Mouse (Mus musculus) kidney, adult 8-10 months (tissue): Measurements from ENCODE around the gene Nle1.
A peak's percentile ranks its signal among the peaks of the same experiment; 100 is the strongest.

Source experiments
- DNase-seq, 2 experiments: peaks; one replicate each; pipeline ENCODE4 v3.0.0; 2022

Gene Nle1

DNA sequence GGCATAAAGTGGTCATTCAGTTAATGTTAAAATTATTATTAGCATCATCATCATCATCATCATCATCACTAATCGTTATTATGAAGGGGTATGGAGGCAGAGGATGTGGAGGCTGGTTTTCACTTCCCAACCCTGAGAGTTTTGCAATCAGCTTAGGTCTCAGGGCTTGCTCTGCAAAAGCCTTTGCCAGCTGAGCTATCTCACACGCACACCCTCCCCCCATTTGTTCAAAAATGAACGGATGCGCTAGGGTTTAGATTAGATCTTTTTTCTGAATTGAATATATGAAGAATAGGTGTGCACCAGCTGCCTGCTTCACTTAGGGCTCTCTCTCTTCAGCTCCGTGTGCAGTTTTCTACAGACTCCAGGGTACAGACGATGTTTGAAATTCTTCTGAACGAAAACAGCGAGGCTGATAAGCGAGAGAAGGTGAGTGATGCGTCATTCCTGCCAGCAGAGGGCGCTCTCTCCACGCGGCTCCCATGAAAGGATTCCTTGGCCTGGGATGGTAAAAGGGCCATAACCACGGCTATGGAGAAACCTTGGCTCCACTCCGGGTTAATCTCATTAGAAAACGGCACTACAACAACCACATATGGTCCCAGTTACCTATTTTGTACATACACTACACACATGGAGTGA is 6.6 kb upstream of the Nle1 start:
- DNase-seq, result peak; percentile 45 to 76

DNA sequence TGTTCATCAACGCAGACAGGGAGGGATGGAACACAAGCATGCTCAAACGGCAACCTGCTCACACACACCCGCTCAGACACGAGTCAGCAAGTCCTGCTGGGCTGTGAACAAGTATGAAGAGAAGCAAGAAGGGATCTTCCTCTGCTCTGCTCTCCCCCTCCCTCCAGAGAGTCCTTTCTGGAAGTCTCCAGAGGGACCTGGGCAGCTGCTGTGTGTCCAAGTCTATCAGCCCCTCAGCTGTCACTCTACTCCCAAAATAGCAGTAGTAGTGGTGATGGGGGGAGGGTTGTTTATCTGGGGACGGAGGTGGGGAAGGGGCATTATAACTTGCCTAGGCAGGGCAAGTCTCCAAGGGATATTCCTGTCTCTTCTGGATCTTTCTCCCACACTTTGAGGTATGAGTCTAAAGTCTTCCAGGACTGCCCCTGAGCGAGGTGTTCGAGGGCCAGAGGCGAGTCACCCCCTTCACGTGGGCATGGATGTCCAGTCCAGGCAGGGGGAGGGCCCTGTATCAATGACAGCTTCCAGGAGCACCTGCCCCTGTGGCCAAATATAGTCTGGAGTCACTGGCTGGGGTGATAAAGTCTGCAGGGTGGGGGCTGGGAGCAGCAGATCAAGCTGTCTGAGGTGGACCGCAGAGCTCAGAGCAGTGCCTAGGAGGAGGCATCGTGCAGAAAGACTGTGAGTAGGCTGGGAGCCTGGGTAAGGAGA is 2.6 kb upstream of the Nle1 start:
- DNase-seq, result no peak

DNA sequence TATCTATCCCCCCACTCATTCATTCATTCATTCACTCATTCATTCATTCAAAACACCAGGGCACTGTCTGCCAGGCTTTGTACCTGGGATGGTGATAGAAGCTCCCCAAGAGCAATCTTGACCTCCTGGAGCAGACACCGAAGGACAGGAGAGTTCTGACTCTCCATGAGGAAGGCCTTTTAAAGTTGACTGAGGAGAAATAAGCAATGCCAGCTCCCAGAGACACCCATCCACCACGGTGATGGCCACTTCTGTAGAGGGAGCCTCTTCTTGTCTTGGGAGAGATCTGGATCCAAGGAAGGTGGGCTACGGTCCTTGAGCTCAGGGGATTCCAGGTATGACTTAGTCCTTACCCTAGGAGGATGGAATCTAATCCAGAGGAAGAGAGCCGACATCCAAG is 2.0 kb upstream of the Nle1 start, which contains the start of gene Unc45b:
Unc45b (plus strand) TSS at position 301 of the 400 bp plus-strand sequence.
- DNase-seq, result no peak

DNA sequence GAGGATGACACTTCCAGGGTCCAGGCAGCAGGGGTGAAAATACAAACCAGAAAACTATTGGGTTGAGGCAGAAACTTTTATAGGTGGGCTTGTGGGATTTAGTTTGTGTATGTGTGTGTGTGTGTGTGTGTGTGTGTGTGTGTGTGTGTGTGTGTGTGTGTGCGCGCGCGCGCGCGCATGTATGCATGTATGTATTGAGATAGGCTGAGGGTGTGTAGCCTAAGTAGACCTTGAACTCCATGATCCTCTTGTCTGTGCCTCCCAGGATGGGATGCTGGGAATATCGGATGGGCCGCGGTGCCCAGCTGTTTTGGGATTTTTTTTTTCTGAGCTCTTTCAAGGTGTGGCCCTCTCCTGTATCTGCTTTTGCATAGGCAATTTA is 388 bp upstream of the Nle1 start:
- no peak for DNase-seq

DNA sequence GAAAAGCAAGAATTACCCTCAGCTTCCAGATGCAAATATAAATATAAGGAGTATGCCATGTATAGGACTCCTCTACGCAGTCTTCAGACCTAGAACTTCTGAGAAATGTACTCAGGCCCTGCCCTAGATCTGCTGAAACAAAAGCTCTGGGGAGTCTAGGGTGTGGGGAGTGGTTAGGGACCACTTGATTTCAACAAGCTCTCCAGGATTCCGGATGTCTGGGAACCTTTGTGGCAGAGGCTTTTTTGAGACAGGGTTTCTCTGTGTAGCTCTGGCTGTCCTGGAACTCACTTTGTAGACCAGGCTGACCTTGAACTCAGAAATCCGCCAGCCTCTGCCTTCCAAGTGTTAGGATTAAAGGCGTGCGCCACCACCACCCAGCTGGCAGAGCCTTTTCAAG is 2.4 kb downstream of the Nle1 start:
- no peak for DNase-seq

DNA sequence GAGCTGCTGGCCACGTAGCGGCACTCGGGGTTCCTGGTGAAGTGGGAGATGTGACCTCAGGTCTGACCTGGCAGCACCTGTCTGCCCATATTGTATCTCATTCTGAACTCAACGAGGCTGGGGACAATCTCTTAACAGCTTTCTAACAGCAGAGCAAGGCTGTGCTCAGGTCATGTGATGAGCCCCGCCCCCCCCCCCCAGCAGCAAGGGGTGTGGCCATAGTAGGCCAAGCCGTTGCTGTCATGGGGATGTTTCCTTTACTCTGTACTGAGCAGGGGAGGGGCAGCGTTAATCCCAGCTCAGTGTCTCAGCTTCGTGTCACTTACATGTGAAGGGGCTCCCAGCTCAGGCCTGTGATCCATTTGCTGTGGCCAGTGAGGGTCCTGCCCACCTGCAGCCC is 3.3 kb downstream of the Nle1 start:
- DNase-seq, result no peak

DNA sequence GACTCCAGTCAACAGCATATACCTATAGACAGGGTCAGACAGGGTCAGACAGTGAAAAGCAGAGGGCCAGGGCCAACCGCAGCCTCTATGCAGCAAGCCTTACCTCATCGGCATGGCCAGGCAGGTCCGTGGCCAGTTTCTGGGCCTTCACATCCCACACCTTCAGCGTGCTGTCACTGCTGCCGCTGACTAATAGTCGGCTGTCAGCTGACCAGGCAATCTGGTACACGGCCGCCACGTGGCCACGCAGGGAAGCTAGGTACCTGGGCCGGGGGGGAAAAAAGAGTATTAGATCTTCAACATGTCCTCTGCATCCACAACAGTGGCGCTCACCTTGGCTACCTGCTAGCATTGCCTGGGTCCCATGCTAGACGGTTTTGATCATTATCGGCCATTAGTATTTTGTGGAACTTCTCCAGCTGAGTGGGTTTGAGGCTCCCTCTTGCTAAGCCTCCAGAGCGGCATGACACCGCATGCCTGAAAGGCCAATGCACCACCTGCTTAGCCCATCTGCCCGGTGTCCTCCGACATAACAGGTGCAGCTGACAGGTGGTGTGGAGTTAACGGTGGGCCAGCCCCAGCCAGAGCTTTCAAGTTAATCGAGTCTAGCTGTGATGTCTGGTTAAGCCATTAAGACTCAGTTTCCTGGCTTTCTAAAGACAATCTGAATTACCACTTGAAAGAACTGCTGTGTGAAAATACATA is 6.5 kb downstream of the Nle1 start:
- DNase-seq, result no peak

DNA sequence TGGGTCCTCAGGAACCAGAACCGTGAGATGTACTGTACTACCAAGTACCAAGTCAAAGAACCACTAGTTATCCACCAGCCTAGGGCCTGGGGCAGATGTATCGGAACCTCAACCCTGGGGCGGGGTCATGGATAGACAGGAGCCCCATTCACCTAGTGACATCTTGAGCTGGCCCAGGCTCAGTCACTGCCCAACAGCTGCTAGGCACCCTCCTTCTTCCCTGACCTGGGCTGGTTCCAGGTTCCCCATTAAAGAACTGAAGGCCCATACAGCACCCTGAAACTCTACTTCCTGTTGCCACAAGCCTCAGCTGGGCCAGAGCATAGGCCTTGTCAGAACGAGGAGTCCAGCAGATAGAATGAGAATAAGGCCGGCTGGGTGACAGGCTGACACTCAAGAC is 8.5 kb downstream of the Nle1 start:
- DNase-seq, result no peak

DNA sequence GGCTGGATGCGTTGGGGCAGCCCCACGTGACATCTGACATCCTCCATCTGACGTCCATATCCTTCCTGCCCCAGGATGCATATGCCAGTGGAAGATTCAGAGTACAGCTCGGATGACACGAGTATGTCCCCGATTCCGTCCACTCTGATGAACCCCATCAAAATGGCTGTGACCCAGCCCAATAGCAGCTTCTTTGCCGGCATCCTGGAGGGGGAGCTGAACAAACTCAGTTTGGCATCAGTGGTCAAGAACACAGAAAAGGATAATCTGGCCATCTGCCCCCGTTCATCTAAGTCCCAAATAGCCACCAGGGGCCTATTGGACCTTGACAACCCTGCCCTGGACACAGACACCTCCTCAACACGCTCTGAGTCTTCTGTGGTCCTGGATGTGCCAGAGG is 10.7 kb downstream of the Nle1 start:
- DNase-seq, result peak in 1 of 2 experiments; percentile 11

DNA sequence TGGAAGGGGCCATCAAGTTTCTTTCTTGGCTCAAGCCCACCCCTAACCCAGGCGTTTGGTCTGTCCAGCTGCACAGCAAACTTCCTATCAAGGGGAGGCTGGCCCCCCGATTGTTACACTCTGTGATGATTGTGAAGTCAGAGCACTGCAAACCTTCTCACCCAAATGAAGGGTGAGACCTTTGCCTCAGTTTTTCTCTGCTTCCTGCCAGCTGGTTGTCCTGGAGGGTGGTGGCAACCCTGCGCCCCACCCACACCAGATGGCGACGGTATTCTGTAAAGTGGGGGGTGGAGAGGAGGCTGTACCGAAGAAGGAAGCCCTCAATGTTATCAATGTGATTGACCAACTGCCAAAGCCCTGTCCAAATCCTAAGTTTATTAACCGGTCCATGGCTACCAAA is 16.3 kb downstream of the Nle1 start, which contains the start of gene Fndc8:
Fndc8 (plus strand) TSS at position 189 of the 400 bp plus-strand sequence.
- no peak for DNase-seq

DNA sequence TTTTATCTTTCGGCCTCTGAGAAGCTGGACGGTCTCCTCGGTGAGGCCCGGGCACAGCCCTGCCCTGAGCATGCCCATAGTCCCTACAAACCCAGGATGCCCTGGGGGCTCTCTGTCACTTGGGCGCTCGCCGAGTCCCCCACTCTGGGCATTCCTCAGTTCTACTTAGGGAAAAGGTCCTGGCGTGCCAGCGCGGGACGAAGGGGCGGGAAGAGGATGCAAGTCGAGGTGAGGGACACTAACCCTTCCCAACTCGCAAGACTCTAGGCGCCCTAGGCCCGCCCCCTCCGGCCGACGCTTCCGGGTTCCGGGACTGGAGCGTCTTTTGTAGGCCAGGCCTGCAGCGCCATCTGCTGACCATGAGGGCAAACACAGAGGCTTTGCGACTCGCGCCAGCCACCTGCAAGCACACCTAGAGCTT is 17.9 kb downstream of the Nle1 start, which contains the start of gene Rad51d:
Rad51d (minus strand) TSS at position 273 of the 421 bp plus-strand sequence.
- DNase-seq, result peak; percentile 93 to 96

DNA sequence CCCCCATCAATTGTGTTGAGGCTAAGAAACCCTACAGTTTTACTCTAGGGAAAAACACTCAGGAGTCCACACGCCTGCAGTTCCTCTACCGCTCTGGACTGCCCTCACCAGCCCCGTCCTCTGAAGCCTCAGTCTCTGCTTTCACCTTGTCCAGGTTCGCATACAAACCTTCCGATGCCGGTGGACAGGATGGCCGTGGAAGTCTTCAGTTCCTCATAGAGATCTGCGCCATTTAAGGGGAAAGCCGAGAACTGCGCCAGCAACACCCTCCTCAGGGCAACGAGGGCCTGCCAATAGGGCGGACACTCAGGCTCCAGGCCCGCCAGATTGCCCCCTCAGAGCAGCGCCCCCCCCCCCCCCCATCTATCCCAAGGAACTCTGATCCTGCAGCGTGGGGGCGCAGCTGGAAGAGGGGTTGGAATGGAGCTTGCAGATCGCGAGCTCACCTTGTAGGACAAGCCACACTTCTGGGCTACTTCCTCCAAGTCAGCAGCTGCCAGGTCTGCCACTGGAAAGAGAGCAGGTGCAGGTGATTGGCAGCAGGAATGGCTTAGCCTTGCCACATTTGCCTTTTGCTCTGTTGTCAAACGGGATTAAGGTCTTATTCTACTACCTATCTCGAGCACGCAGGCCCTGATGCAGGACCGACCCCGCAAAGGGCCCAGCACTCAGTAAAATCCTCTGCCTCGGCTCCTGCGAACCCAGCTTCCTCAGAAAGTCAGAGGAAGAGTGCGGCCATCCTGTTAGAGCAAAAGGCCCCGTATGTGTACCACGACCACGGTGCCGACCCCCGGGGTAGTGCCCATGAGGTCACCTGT is 18.5 kb downstream of the Nle1 start:
- DNase-seq, result peak; percentile 33 to 35

DNA sequence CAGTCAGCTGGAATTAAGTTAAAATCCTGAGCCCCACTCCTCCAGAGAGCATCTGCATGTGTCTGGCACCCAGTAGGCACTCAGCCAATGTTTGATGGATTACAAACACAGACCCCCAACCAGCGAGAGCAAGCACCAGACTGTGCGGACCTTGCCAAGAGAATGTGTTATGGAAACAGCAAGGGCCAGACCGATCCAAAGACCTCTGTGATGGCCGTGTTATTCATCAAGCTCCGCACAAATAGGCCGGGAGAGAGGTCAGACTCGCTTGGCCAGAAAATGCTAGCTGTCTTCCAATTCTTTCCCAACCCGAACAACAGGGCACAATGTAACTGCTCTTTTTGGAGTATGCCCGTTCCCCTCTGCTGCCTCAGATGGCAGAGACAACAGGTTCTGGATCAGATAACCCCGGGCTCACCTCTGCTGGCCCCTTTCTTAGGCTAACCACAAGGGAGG is 19.7 kb downstream of the Nle1 start:
- peak; percentile 76 to 83 for DNase-seq

DNA sequence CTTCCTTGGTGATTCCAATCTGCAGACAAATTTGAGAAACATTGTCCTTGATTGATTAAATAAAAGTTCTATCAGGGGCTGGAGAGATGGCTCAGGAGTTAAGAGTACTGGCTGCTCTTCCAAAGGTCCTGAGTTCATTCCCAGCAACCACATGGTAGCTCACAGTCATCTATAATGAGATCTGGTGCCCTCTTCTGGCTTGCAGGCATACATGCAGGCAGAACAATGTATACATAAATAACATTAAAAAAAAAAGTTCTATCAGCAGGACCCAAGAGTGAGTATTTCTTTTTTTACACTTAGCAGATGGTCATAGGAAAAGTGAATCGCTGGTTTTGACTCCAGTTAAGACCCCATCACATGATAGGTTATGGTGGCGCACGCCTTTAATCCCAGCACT is 21.7 kb downstream of the Nle1 start:
- no peak for DNase-seq

DNA sequence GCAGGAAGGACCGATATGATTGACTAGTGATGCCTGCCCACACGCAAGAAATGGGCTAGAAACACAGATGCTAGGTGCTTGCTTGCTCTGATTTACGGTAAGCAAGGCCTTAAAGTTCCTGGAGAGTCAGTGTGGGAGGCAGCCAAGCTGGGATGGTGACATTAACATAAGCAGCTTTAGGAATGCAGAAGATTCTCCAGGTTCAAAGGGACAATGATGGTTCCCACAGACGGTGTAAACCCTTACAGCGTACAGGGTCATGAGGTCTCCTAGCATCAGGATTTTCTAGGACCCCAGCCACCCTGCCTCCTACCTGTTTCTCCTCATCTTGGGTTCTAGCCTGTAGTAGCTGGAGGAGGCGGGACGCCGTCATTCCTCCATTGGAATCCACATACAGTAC is 25.0 kb downstream of the Nle1 start:
- no peak for DNase-seq

DNA sequence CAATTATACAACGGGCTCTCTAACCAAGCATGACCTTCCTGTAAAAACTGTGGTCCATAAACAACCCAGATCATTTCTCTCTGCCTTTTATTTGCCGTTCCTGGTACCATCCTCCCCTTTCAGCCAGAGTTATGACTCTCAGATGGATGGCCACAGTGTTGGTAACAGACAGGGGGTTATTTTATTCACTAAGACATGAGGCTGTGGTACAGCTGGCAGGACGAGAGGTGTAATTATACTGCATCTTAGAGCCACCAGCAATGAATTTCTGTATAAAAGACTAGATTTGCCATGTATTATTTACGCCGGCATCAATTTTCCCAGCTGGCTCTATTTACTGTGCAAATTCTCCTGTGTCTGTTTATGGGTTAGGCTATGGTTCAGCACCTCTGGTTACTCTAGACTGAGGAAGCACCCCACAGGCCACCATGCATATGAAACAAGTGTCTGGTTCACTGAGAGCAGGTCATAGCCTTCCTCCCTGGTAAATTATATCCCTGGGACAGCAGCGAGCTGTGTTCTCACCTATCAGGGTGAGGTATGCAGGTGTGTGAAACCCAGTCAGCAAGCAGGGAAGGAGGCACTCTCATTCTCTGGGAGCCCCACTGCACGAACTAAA is 30.4 kb downstream of the Nle1 start:
- DNase-seq, result no peak

DNA sequence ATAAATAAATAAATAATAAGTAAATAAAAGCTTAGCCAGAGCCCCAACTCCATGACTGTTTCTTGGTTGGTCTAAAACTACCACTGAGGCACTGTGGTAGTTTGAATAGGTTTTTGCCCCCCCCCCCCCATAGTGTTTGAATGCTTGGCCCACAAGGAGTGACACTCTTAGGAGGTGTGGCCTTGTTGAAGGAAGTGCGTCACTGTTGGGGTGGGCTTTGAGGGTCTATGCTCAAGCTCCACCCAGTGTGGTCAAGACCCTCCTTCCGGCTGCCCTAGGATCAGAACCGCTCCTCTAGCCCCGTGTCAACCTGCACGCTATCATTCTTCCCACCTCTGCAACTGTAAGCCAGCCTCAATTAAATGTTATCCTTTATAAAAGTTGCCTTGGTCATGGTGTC is 32.6 kb downstream of the Nle1 start:
- DNase-seq, result no peak

DNA sequence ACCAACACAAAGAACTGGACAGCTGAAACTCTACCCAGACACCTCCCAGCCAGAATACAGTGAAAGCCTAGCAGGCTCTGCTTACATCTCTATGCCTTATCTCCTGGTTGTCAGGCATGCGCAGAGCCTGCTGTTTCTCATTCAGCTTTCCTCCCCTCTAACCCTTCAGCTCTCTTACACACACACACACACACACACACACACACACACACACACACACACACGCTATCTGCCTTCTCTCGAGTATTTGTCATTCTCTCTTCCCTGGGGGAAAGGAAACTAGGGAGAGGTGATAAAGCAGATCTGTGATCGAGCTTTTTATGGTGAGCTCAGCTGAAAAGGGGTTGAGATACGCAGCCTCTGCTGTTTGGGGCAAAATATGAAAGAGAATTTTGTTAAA is 33.3 kb downstream of the Nle1 start:
- DNase-seq, result no peak

DNA sequence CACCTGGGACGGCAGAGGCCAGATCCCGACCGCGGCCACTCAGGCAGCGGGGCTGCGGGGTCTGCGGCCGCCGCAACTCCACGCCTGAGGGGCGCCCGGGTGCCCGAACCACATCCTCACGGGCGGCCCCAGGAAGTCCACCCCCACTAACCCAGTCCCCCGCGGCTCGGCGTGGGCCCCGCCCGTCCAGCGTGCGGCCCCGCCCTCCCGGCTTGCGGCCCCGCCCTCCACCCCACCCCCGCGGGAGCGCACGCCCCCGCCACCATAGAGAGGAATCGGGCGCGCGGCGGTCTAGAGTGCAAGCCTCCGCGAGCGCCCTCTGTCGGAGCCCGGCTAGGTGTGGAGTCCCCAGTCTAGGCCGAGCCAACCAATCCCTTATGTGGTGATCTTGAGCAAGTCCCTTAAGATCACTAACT is 37.2 kb downstream of the Nle1 start, which contains the start of gene Rffl:
Rffl (minus strand) TSS at position 180 of the 416 bp plus-strand sequence.
- peak; percentile 90 to 94 for DNase-seq

DNA sequence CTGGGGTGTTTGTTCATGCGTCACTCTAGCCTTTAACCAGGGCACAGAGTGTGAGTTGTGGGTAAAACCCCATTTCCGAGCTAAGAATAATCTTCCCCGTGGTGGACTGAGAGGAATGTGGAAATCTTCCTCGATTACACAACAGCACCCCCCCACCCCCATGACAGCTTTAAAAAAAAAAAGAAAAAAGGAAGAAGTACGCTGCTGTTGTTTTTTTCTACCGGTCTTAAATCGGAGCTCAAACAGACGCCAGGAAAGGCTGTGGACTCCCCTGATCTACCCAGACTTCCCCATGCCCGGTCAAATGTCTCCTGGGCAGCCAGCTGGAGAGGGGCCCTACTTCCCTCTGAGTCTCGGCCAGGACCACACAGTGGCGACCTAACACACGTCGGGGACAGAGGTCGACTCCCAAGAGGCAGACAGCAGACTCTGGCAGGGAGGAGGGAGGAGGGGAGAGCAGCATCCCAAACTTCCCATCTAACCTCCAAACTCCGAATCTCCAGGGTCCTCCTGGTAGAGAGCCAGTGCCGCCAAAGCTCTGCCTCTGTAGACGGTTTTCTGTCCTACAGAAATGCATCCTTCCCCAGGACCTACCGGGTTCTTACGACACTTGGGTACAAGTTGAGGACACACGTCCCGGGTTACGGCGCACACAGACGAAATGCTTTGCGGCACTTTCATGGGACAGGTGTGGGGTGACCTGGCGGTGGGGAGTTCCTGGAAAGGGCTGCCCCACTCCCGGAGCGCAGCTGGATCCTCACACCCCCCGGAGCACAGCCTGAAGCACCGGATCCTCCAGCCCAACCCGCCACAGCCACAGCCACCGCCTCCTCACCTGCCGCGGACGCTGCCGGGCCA is 37.8 kb downstream of the Nle1 start:
- DNase-seq, result peak; percentile 82 to 85

DNA sequence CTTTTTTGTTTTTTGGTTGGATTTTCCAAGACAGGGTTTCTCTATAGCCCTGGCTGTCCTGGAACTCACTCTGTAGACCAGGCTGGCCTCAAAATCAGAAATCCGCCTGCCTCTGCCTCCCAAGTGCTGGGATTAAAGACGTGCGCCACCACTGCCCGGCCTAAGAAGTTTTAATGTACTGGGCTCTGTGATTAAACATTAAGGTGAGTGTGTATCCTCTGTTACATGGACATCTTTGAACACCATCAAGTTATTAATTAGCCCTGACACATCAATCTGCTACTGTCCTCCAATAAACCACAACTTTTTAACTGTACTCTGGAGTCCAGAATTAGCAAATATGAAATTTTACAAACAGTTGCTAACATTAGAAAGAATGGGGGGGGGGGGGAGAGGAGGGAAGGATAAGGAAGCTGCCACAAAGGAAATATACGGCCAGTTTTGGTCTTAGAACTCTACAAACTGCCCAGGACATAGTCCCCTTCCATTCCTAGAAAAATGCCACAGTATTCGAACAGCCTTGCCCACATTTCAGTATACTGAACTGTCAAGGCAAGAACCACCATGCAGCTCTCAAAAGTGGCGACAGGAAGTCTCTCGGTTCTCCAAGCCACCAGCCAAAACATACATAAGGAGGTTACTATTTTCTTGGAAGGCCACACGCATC is 38.6 kb downstream of the Nle1 start:
- DNase-seq, result peak in 1 of 2 experiments; percentile 43
